Mouse (Mus musculus) midbrain, embryonic 12.5 days (tissue): ENCODE measurements around the gene Ddah2. TPM values are rescaled to one million over a fixed set of nuclear protein-coding genes. Genes with fewer than 3 reads are reported as not detected.

Experiments
- ATAC-seq: fragments of 200-750 bp; cut with Nextera tagmentation; 2 replicates; pipeline ENCODE4 v1.8.0; 2017; ENCODE audit warnings: low read depth, moderate TSS enrichment, moderate library complexity; ENCODE audit not compliant: low FRiP score
- H3K27ac ChIP-seq: fragments of 300-500 bp; sonication (generic); replicated peaks from 2 replicates; pipeline ENCODE4 v1.5.1; 2016; ENCODE audit warnings: mild to moderate bottlenecking
- H3K27me3 ChIP-seq: fragments of 300-500 bp; sonication (generic); 2 replicates; pipeline ENCODE4 v1.6.1; 2016; ENCODE audit warnings: mild to moderate bottlenecking
- H3K36me3 ChIP-seq: fragments of 300-500 bp; sonication (generic); 2 replicates; pipeline ENCODE4 v1.6.1; 2016
- H3K4me1 ChIP-seq: fragments of 300-500 bp; sonication (generic); 2 replicates; pipeline ENCODE4 v1.6.1; 2016
- H3K4me2 ChIP-seq: fragments of 300-500 bp; sonication (generic); replicated peaks from 2 replicates; pipeline ENCODE4 v1.6.1; 2016; ENCODE audit warnings: mild to moderate bottlenecking, moderate library complexity
- H3K4me3 ChIP-seq: fragments of 300-500 bp; sonication (generic); 2 replicates; pipeline ENCODE4 v1.5.1; 2016; ENCODE audit warnings: mild to moderate bottlenecking
- H3K9ac ChIP-seq: fragments of 300-500 bp; sonication (generic); replicated peaks from 2 replicates; pipeline ENCODE4 v1.6.1; 2016; ENCODE audit warnings: mild to moderate bottlenecking, moderate library complexity
- H3K9me3 ChIP-seq: fragments of 300-500 bp; sonication (generic); 2 replicates; pipeline ENCODE4 v1.6.1; 2016; ENCODE audit warnings: mild to moderate bottlenecking
- WGBS: fragments of 180-500 bp; shearing (Covaris S2); methylation state at CpG from one replicate; pipeline ENCODE4 v1.1.7; 2016; 5-methylcytosine and 5-hydroxymethylcytosine counted together
- polyA plus RNA-seq: library from polyadenylated mRNA; unstranded; fragments of >200 nt; fragmentation: Nextera tagmentation; extraction: Ambion mirVana; gene quantifications from 2 replicates; pipeline ENCODE4 v1.2.1, GENCODE M21; 2016

Gene Ddah2
- polyA plus RNA-seq, 1 experiment from 2014 or later: 615 TPM

DNA sequence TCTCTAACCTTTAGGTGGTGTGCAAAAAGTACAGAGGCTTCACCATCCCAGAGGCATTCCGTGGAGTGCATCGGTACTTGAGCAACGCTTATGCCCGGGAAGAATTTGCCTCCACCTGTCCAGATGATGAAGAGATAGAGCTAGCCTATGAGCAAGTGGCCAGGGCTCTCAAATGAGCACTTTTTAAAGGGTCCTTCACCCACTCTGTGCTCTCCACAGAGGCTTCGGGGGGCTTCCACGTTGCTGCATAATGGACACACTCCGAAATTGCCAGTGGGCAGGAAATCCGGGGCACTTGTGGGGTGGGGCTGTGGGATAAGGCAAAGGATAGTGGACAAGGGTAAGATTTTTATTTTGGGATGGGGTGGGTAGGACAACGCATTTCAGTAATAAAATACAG, 519 bp upstream of the Ddah2 start:
- Histone ChIP-seq H3K27me3 (peaks cover 5% of the 10 kb centered on the region; the same call in 1 of the 2 replicates), H3K9me3 (0 out of 2 replicates have a peak, but pooled peaks cover 4% of the 10 kb centered on the region), H3K4me3 (peak overlapping the region; percentile 68), H3K36me3 (peaks cover 63% of the 10 kb centered on the region), H3K4me2 (peak overlapping the region; percentile 81; the same call in 1 of the 2 replicates), H3K9ac (peak overlapping the region; percentile 35), H3K4me1 (peaks cover 24% of the 10 kb centered on the region), H3K27ac (peak overlapping the region; percentile 88)
- ATAC-seq: peak; percentile 13
- WGBS: 73% methylated on average over 9 of the region's 9 CpGs

DNA sequence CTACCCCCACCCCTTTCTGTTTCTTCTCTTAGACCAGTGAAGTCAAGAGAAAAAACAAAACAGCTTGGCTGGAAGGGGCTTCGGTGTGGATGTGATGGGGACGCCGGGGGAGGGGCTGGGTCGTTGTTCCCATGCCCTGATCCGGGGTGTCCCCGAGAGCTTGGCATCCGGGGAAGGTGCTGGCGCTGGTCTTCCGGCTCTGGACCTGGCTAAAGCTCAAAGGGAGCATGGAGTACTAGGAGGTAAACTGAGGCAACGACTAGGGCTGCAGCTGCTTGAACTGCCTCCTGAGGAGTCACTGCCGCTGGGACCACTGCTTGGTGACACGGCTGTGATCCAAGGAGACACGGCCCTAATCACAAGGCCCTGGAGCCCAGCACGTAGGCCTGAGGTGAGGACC, 1.2 kb downstream of the Ddah2 start:
- H3K27ac ChIP-seq: no peak overlapping the region
- H3K4me2 ChIP-seq: peak overlapping the region; percentile 81
- H3K27me3 ChIP-seq: peaks cover 23% of the 10 kb centered on the region
- H3K4me3 ChIP-seq: peak overlapping the region; percentile 68
- H3K4me1 ChIP-seq: peaks cover 36% of the 10 kb centered on the region
- H3K9me3 ChIP-seq: no peaks in the 10 kb centered on the region
- H3K36me3 ChIP-seq: peaks cover 52% of the 10 kb centered on the region
- ATAC-seq: no peak
- peak overlapping the region; percentile 89 for H3K9ac ChIP-seq
- 26% methylated on average over 14 of the region's 14 CpGs for WGBS

DNA sequence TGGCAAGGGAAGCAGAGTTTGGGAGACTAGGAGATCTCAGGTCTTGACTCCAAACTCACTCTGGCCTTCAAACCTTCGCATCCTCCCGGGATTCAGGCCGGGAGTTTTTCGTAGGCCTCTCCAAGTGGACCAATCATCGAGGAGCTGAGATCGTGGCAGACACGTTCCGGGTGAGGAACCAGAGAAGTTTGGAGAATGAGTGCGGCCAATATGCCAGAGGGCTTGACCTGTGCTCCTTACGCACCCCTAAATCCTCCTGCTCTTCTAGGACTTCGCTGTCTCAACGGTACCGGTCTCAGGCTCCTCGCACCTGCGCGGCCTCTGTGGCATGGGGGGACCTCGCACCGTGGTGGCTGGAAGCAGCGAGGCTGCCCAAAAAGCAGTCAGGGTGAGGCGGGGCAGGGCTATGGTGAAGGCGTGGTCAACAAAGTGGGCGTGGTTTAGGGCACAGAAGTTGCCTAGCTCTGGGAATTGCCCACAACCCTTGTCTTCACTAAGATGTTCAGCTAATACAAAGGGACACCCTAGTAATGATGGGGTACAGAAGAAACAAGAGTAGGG, 2.0 kb downstream of the Ddah2 start:
- peaks cover 46% of the 10 kb centered on the region for H3K36me3 ChIP-seq
- H3K4me2 ChIP-seq: peak overlapping the region; percentile 81
- H3K27ac ChIP-seq: no peak overlapping the region
- peaks cover 43% of the 10 kb centered on the region for H3K4me1 ChIP-seq
- 64% methylated on average over 22 of the region's 22 CpGs for WGBS
- peaks cover 30% of the 10 kb centered on the region for H3K27me3 ChIP-seq
- peak overlapping the region; percentile 68 for H3K4me3 ChIP-seq
- ATAC-seq: no peak
- peak overlapping the region; percentile 89 for H3K9ac ChIP-seq
- no peaks in the 10 kb centered on the region for H3K9me3 ChIP-seq

DNA sequence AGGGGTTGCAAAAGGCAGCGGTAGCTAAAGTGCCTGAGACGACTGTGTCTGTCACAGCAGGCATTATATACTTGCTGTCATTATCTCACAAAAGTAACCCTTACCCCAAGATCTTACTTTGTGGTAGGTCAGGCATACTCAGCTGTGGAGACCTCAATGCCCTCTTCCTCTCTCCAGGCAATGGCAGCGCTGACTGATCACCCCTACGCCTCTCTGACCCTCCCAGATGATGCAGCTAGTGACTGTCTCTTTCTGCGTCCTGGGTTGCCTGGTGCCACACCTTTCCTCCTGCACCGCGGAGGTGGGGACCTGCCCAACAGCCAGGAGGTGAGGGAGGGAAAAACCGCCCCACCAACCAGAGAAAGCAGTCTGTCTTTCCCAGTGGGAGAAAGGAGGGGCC, 2.5 kb downstream of the Ddah2 start:
- ATAC-seq: no peak
- H3K9me3 ChIP-seq: no peaks in the 10 kb centered on the region
- H3K27ac ChIP-seq: no peak overlapping the region
- peaks cover 46% of the 10 kb centered on the region for H3K4me1 ChIP-seq
- H3K27me3 ChIP-seq: peaks cover 35% of the 10 kb centered on the region
- 0 out of 2 replicates have a peak overlapping the region, but pooled peaks have one; percentile 11 for H3K9ac ChIP-seq
- peak overlapping the region; percentile 81; the same call in 1 of the 2 replicates for H3K4me2 ChIP-seq
- peaks cover 42% of the 10 kb centered on the region for H3K36me3 ChIP-seq
- no peak overlapping the region for H3K4me3 ChIP-seq
- WGBS: 87% methylated on average over 8 of the region's 8 CpGs

DNA sequence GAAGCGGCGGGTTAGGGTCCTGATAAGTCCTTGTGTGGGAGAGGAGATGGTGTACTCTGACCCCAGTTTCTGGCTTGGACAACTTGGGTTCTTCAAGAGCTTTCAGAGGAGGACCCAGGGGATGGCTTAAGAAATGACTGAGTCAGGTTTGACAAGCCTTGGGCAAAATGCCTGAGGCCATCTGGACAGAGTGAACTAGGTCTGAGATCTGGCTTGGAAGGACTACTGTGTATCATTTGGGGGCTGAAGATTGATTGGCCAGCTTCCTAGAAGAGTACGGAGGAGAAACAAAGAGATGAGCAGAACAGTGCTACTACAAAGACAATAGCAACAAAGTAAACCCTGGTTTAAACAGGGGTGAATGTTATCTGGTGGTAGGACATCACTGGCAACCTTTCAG, 4.6 kb downstream of the Ddah2 start:
- Histone ChIP-seq H3K4me3 (no peak overlapping the region), H3K4me2 (no peak overlapping the region), H3K4me1 (peaks cover 43% of the 10 kb centered on the region), H3K27me3 (peaks cover 48% of the 10 kb centered on the region), H3K27ac (no peak overlapping the region), H3K9ac (no peak overlapping the region), H3K9me3 (no peaks in the 10 kb centered on the region), H3K36me3 (peaks cover 32% of the 10 kb centered on the region)
- WGBS: 90% methylated on average over 3 of the region's 3 CpGs
- no peak for ATAC-seq

DNA sequence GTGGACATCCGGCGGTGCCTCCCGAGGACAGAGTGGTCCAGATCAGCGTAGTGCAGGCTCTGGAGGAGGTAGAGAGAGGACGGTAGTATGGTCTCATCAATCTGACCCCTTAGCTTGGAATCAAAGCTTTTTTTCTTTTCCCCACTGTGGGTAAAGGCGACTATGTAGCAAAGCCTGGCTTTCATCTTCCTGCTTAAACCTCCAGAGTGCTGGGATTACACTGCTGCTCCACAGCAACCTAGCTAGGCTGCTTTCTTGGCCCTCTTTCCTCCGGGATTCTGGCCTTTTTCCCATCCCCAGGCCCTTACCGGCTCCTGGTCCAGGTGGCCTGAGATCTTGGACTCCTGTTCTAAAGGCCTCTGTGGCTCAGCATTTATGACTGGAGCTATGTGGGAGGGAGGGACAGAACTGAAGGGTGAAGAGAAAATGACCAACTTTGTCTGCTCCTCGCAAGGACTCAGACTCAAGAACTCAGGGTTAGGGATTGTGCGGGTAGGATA, 5.6 kb downstream of the Ddah2 start:
- Histone ChIP-seq H3K4me2 (peak overlapping the region; percentile 55), H3K27me3 (peaks cover 48% of the 10 kb centered on the region), H3K9me3 (no peaks in the 10 kb centered on the region), H3K4me3 (no peak overlapping the region), H3K36me3 (peaks cover 32% of the 10 kb centered on the region), H3K27ac (peak overlapping the region; percentile 22; the same call in 1 of the 2 replicates), H3K4me1 (peaks cover 41% of the 10 kb centered on the region), H3K9ac (peak overlapping the region; percentile 47)
- 38% methylated on average over 10 of the region's 10 CpGs for WGBS
- ATAC-seq: no peak

DNA sequence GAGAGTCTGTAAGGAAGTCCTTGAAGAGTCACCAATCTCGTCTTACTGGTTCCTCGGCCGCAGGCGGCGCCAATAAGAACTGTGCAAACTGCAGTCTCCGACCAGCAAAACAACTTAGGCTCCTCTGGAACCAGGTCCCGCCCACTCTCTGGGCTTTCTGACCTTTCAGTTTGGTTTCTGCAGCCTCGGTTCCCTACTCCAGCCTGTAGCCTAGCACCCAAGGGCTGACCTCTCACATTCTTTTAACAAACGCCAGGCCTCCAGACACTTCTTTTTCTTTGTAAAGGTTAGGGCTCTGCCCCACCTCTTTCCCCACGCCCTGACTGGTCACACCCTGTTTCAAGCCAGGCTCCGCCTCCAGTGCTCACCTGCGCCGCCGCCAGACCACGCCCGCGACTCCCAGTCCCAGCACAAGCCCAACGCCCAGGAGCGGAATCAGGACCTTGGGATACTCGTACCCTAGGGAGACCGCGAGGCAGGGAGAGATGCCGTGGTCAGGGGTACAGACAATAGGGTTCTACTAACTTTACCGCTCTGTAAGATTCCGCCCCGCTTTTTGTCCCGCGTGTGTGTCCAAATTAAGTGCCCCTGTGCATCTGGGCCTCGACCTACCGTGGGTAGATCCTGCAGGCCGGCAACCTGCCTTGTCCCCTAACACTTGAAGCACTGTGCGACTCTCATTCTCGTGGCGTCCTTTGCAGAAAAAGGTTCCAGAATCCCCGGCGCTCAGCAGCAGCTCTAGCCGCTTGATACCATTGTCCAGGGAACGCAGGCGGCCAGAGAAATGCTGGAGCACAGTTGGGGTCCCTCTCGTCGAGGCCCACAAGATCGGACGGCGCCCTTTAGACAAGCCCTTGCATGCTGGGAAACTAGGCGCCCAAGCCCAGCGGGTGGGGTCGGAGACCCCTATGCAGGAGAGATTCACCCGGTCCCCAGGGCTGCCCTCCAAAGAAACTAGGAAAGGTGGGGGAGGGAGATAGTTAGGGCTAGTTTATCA, 6.4 kb downstream of the Ddah2 start, which contains the start of gene Ly6g6c:
TSS of gene Ly6g6c (plus strand) at position 438 of the 997 bp plus-strand sequence.
- Histone ChIP-seq H3K27me3 (peaks cover 48% of the 10 kb centered on the region), H3K4me3 (peak within 1 kb of the TSS; percentile 31), H3K27ac (peak within 1 kb of the TSS; percentile 22; the same call in 1 of the 2 replicates), H3K4me2 (peak within 1 kb of the TSS; percentile 55), H3K4me1 (peaks cover 36% of the 10 kb centered on the region), H3K36me3 (peaks cover 30% of the 10 kb centered on the region), H3K9me3 (no peaks in the 10 kb centered on the region), H3K9ac (peak within 1 kb of the TSS; percentile 47)
- no peak for ATAC-seq
- under 1% methylated on average over 48 of the region's 48 CpGs for WGBS

DNA sequence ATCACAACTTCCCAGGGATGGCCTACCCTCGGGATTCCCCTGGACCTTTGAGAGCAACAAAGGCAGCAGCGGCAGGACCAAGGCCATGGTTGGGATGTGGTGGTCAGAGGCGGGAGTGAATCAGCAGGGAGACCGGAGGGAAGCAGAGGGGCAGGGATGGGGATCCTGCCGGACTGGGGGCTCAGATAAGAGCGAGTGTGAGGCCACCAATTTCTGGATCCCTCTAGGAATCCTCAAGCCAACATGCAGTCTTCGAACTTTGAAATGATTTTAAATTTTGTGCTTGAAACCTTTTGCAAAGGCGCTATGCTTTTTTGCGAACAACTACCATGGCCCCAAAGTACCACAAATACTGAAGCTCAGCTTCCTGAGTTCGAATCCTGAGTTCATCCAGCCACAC, 7.2 kb downstream of the Ddah2 start, which contains the start of gene Mpig6b:
TSS of gene Mpig6b (minus strand) at position 101 of the 400 bp plus-strand sequence.
- WGBS: 45% methylated on average over 10 of the region's 10 CpGs
- Histone ChIP-seq H3K9me3 (no peaks in the 10 kb centered on the region), H3K27ac (no peak within 1 kb of the TSS), H3K36me3 (peaks cover 22% of the 10 kb centered on the region), H3K4me3 (peak within 1 kb of the TSS; percentile 31), H3K4me2 (peak within 1 kb of the TSS; percentile 55), H3K9ac (peak within 1 kb of the TSS; percentile 44; the same call in 1 of the 2 replicates), H3K27me3 (peaks cover 48% of the 10 kb centered on the region), H3K4me1 (peaks cover 27% of the 10 kb centered on the region)
- no peak for ATAC-seq

DNA sequence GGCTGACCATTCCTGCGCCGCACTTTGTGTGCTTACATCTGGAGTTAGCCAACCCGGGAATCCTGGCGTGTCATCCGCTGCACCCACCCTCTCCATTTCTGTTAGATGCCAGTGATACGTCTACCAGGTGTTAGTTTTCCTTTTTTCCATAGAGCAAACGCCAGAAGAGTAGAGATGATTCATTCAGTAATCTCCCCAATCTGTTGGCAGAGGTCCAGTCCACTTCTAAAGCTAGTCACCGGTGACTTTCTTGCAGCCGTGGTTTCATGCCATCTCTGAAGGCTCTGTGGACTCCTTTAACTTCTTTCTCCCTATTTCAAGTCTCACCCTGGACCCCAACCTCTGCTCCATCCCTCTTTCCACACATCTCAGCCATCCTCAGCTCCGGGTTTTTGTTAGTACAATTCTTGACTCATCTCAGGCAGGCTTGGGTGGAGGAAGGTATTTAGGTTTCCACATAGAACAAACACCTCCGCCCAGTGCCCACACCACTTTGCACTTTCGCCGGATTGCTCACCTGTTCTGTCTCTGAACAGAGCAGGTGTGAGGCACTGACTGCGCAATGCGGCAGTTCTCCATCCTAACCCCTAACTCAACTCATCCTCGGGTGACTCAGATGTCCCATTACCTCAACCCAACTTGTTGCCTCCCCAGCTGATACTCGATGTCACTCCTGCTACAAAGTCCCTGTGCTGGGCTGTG, 9.5 kb downstream of the Ddah2 start:
- Histone ChIP-seq H3K27ac (no peak overlapping the region), H3K4me1 (peaks cover 21% of the 10 kb centered on the region), H3K4me3 (no peak overlapping the region), H3K4me2 (no peak overlapping the region), H3K9me3 (no peaks in the 10 kb centered on the region), H3K27me3 (peaks cover 43% of the 10 kb centered on the region), H3K9ac (no peak overlapping the region), H3K36me3 (0 out of 2 replicates have a peak, but pooled peaks cover 2% of the 10 kb centered on the region)
- no peak for ATAC-seq
- 85% methylated on average over 17 of the region's 17 CpGs for WGBS

DNA sequence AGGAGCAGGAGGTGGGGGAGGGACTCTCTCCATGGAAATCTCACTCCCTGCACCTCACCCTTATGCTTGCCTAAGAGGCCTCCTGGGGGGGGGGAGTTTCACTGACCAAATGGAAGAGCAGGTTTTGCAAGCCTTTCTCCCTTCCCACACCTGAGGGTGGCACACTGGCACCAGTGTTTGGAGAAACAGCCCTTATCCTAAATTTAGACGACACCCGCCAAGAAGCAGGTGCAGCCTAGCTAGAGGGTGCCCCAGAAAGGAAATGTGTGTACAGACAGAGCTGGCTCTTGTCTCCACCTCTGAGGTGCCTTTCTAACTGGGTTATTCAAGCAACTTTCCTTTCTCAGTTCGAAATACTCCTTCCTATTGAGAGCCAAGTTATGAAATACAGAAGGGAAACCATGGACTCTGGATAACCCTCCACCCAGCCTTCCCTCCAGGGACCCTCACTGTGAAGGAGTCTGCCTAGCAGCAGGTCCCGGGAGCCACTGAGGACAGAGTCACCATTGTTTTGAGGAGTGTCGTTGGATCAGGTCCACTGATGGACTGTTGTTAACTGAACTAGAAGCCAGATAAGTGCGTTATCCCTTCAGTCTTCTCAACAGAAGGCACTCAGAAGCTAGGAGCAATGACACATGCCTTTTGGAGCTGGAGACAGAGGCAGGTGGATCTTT, 11.9 kb downstream of the Ddah2 start:
- no peak for ATAC-seq
- 67% methylated on average over 6 of the region's 6 CpGs for WGBS

DNA sequence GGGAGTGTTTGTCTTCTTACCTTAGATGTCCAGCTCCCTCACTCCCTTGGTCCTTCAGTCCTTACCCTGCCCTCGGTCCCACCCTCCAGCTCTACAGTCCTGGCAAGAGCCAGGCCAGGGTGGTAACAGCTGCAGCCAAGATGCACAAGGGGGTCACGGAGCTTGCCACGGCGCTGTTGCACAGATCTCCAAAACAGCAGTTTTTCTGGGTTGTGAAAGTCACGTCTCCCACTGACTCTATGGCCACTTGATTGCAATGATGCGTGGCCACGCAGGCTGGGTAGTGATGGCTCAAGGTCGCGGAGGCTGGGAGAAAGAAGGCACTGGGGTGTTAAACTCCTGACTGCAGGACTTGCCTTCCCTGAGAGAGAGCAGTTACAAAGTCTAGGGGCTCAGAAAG, 12.6 kb downstream of the Ddah2 start:
- Histone ChIP-seq H3K4me1 (peaks cover 2% of the 10 kb centered on the region), H3K36me3 (no peaks in the 10 kb centered on the region), H3K27ac (no peak overlapping the region), H3K9me3 (no peaks in the 10 kb centered on the region), H3K9ac (no peak overlapping the region), H3K27me3 (peaks cover 12% of the 10 kb centered on the region), H3K4me3 (no peak overlapping the region), H3K4me2 (no peak overlapping the region)
- WGBS: 84% methylated on average over 9 of the region's 9 CpGs
- ATAC-seq: no peak

More for the DNA sequence above, 11.9 kb downstream of the Ddah2 start:
- Histone ChIP-seq H3K4me3 (no peak overlapping the region), H3K9ac (no peak overlapping the region), H3K9me3 (no peaks in the 10 kb centered on the region), H3K4me2 (no peak overlapping the region), H3K4me1 (peaks cover 4% of the 10 kb centered on the region), H3K27me3 (peaks cover 19% of the 10 kb centered on the region), H3K36me3 (no peaks in the 10 kb centered on the region), H3K27ac (no peak overlapping the region)
